Mouse (Mus musculus) ovary, postnatal 14 days (tissue): ENCODE measurements around the gene Bcl2l12.

Experiments
- DNase-seq: peaks from one replicate; pipeline ENCODE4 v3.0.0; 2022; ENCODE audit warnings: low spot score

Bcl2l12 gene

GRCm38 (mm10) chr7:44986879-44987718 is 11.4 kb downstream of the Bcl2l12 start:
- no peak for DNase-seq

GRCm38 (mm10) chr7:44986192-44986878 is 12.2 kb downstream of the Bcl2l12 start, which contains the start of gene Prmt1:
Gene Prmt1 (minus strand): TSS chr7:44986568.
- peak; percentile 97 for DNase-seq

- peak; percentile 69 for DNase-seq
These were observed 12.8 kb downstream of the Bcl2l12 start for GRCm38 (mm10) chr7:44985595-44986191.

GRCm38 (mm10) chr7:44984833-44985164 is 13.7 kb downstream of the Bcl2l12 start:
- DNase-seq: no peak

GRCm38 (mm10) chr7:44983944-44984832 is 14.3 kb downstream of the Bcl2l12 start:
- DNase-seq: no peak

- DNase-seq: peak; percentile 88
These were observed 15.4 kb downstream of the Bcl2l12 start for GRCm38 (mm10) chr7:44983085-44983484.

GRCm38 (mm10) chr7:44981539-44981938 is 17.0 kb downstream of the Bcl2l12 start:
- no peak for DNase-seq

- DNase-seq: no peak
These were observed 20.2 kb downstream of the Bcl2l12 start for GRCm38 (mm10) chr7:44978300-44978699.

GRCm38 (mm10) chr7:44975117-44975419 is 23.4 kb downstream of the Bcl2l12 start:
- DNase-seq: no peak

DNA sequence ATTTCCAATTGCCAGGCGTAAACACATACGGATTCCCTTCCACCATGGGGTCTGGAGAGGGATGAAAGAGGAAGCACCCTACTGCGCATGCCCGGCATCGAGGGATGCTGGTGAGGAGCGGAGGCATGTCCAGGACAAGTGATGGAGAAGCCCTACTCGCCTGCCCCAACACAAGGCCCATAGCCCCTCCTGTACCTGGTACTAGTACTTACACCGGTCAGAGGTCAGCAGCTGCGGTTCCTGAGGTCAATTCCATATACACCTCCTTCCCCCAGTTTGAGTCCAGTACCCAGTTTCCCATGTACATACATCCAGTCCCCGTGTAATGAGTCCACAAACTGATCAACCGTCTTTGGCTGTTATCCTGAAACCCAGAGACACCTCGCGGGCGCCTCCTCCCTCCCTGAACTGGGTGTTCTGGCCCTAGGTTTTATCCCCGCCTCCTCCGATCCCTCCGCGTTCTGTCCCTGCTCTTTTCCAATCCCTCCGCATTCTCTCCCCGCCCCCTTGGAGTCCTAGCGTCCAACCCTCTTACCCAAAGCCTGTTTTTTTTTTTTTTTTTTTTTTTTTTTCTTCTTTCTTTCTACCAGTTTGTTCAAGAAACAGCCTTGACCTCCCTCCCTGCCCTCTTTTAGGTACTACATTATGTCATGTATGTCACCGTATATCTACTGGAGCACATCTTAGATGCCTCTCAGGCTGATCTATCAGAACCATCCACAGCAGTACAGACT is 24.0 kb downstream of the Bcl2l12 start, which contains the start of gene Cpt1c:
Gene Cpt1c (minus strand): TSS at position 469 of the 734 bp plus-strand sequence.
- DNase-seq: peak; percentile 76

GRCm38 (mm10) chr7:44973415-44974130 is 24.9 kb downstream of the Bcl2l12 start:
- DNase-seq: no peak

DNA sequence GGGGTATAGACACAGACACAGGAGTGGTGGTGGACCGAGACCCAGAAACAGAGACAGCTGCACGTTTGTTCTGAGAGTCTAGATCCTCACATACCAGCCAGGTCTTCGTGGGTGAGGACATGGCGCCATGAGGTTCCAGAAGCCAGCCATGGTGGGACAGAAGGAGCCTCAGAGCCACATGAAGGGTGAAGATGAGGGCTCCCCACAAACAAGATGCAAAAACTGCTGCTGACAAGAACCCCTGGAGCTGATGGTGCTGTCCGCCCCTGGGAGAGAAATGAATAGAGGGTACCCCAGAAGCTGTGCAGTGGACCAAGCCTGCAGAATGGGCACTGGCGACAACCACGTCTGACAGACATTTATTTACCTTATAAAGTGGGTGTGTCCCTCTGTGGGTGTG is 27.4 kb downstream of the Bcl2l12 start:
- DNase-seq: no peak

- peak; percentile 69 for DNase-seq
These were observed 28.3 kb downstream of the Bcl2l12 start for GRCm38 (mm10) chr7:44970231-44970691.

DNA sequence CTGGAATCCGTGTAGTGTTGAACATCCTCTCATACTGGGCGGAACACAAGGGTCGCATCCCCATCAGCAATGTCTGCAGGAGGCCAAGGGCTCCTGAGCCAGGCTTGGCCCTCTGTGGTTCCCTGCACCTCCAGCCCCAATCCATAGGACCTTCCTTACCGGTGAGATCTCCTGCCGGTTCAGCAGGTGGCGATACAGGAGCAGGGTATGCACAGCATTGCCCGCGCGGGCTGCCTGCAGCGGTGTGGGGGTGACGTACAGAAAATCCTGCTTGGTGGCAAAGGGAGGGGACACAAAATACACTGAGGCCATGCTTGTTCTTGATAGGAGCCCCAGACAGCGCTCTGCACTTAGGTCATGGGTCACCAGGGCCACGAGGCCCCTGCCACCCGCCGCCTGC is 31.9 kb downstream of the Bcl2l12 start:
- no peak for DNase-seq

- DNase-seq: no peak
These were observed 32.5 kb downstream of the Bcl2l12 start for GRCm38 (mm10) chr7:44965975-44966374.

DNA sequence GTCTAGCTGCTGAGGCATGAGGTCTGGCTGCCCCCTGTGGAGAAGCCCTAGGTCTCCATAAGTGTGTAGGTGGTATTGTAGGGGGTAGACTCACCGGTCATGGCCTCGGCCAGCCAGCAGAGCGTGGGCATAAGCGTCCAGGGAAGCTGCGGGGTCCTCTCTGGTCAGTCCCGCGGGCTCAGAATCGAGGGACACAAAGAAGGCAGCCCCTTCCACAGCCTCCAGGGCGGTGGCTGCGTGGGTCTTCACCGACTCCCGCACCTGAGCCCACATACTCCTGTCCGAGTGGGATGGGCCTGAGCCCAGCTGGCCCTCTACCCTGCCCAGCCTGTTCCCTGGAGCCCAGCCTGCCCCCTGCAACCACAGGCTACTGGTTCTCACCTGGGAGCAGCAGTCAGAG is 33.5 kb downstream of the Bcl2l12 start:
- DNase-seq: no peak

- DNase-seq: no peak
These were observed 35.7 kb downstream of the Bcl2l12 start for GRCm38 (mm10) chr7:44962831-44963230.

DNA sequence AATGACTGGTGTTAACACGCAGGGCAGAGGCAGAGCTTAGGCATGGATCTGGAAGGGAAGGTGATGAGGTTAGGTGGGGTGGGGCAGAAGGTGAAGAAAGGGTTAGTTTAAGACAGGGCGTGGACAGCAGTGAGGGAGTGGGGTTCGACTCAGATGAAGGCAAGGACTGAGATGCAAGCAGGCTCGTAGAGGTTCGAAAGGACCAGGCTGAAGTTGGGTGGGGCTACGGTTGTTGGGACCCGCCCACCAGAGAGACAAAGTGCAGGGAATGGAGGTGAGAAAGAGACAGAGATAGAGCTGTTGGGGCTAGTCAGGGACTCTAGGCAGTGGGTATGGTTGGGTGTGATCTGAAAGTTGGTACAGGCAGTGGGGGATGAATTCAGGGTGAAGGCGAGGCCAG is 36.2 kb downstream of the Bcl2l12 start:
- no peak for DNase-seq

DNA sequence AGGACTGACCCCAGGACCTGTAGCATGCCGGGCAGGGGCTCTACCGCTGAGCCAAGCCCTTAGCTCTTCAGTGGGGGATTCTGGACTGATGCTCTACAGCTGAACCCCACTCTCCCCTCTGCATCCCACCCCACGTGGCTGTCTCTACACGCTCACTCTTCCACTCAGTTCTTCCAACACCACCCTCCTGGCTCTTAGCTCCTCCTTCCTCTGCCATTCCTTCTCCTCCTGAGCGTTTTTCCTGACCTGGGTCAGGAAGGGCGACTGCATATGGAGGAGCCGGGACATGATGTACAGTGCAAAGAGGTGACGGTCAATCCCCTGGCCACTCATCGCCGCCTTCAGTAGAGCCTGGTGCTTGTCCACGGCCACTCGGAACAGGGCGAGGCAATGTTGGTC is 38.0 kb downstream of the Bcl2l12 start:
- DNase-seq: no peak

DNA sequence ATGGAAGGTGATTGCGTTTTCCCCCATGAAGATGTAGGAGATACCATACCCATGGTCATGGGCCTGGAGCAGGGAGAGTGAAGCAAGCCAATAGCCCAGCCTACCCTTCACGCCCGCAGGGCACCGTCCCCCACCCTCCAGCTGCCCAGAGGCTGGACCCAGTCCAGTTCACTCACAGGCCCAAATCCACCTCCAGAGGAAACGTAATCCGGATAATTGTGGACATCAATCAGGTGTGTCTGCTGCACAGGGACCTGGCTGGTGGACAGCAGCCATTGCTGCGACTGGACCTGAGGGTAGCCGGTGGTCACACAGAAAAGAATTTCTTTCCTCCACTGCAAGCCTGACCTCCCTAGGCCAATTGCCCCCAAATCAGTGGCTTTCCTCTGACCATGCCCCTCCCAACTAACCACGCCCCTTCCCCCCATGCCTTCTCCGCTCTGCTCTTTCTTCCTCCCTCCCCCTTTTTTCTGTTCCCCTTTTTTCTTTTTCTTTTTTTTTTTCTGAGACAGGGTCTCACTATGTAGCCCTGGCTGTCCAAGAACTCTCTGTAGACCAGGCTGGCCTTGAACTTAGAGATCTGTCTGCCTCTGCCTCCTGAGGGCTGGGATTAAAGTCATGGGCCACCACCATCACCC is 38.5 kb downstream of the Bcl2l12 start:
- no peak for DNase-seq
